Mouse (Mus musculus) hindbrain, embryonic 15.5 days (tissue): Measurements from ENCODE around the gene Gm20388. TPM values are rescaled to one million over a fixed set of nuclear protein-coding genes. Genes with fewer than 3 reads are reported as not detected.
A peak's percentile ranks its signal among the peaks of the same experiment; 100 is the strongest.

ENCODE experiments used
- ATAC-seq: fragments of 200-750 bp; cut with Nextera tagmentation; 2 replicates; pipeline ENCODE4 v1.8.0; 2017; ENCODE audit warnings: low read depth, moderate number of reproducible peaks, moderate TSS enrichment; ENCODE audit not compliant: low FRiP score
- H3K27ac ChIP-seq: fragments of 300-500 bp; sonication (generic); replicated peaks from 2 replicates; pipeline ENCODE4 v1.5.1; 2015; ENCODE audit warnings: mild to moderate bottlenecking, inconsistent platforms
- H3K27me3 ChIP-seq: fragments of 300-500 bp; sonication (generic); 2 replicates; pipeline ENCODE4 v1.6.1; 2015; ENCODE audit warnings: control low read depth, inconsistent platforms
- H3K36me3 ChIP-seq: fragments of 300-500 bp; sonication (generic); 2 replicates; pipeline ENCODE4 v1.6.1; 2015; ENCODE audit warnings: control low read depth, inconsistent platforms
- H3K4me1 ChIP-seq: fragments of 300-500 bp; sonication (generic); replicated peaks from 2 replicates; pipeline ENCODE4 v1.6.1; 2015; ENCODE audit warnings: control low read depth, inconsistent platforms
- H3K4me2 ChIP-seq: fragments of 300-500 bp; sonication (generic); 2 replicates; pipeline ENCODE4 v1.6.1; 2015; ENCODE audit warnings: moderate library complexity, mild to moderate bottlenecking, inconsistent platforms
- H3K4me3 ChIP-seq: fragments of 300-500 bp; sonication (generic); 2 replicates; pipeline ENCODE4 v1.5.1; 2015; ENCODE audit warnings: mild to moderate bottlenecking, inconsistent platforms
- H3K9ac ChIP-seq: fragments of 300-500 bp; sonication (generic); 2 replicates; pipeline ENCODE4 v1.6.1; 2015; ENCODE audit warnings: inconsistent platforms
- H3K9me3 ChIP-seq: fragments of 300-500 bp; sonication (generic); 2 replicates; pipeline ENCODE4 v1.6.1; 2016; ENCODE audit warnings: control low read depth, inconsistent platforms
- WGBS: fragments of 180-500 bp; shearing (Covaris S2); methylation state at CpG from one replicate; pipeline ENCODE4 v1.1.7; 2015; 5-methylcytosine and 5-hydroxymethylcytosine counted together
- polyA plus RNA-seq: library from polyadenylated mRNA; unstranded; fragments of >200 nt; fragmentation: Nextera tagmentation; extraction: Ambion mirVana; gene quantifications from 2 replicates; pipeline ENCODE4 v1.2.1, GENCODE M21; 2015

The Gm20388 gene
- polyA plus RNA-seq, 1 experiment from 2014 or later = 5.4 TPM

DNA sequence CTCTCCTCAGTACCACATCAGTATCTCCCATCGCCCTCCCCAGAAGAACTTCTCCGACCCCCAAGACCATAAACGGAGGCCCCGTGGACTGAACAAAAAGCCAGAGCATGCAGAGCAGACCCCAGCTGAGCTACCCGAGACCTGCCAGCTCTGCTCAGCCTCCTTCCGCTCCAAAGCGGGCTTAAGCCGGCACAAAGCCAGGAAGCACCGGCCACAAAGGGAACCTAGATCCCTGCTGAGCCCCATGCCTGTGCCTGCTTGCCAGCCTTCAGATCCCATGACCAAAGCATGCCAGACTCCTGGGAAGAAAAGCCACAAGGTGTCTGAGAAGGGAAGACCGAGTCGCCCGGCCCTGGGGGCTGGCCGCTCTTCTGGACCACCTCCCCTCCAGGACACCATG is 2356.2 kb downstream of the Gm20388 start:
- no peaks in the 10 kb centered on the region for H3K9me3 ChIP-seq
- H3K9ac ChIP-seq = no peak overlapping the region
- no peak overlapping the region for H3K4me2 ChIP-seq
- H3K27me3 ChIP-seq = peaks cover 10% of the 10 kb centered on the region
- H3K4me1 ChIP-seq = peaks cover 24% of the 10 kb centered on the region
- WGBS = 34% methylated on average over 13 of the region's 13 CpGs
- no peak for ATAC-seq
- H3K36me3 ChIP-seq = no peaks in the 10 kb centered on the region
- H3K4me3 ChIP-seq = no peak overlapping the region
- H3K27ac ChIP-seq = no peak overlapping the region

DNA sequence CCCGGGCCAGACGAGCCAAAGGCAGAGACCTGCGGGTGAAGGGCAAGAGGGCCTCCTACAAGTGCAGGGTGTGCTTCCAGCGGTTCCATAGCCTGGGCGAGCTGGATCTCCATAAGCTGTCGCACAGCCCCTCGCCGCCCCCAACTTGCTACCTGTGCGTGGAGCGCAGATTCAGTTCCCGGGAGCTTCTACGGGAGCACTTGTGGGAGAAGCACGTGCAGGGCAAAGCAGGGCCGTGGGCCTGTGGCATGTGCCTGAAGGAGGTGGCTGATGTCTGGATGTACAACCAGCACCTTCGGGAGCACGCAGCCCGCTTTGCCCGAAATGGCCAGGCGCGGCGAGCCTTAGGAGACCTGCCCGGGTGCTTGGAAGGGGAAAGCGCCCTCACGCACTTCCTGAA is 2358.2 kb downstream of the Gm20388 start:
- 57% methylated on average over 24 of the region's 24 CpGs for WGBS
- H3K36me3 ChIP-seq = no peaks in the 10 kb centered on the region
- peak overlapping the region; percentile 38 for H3K4me3 ChIP-seq
- peaks cover 7% of the 10 kb centered on the region for H3K27me3 ChIP-seq
- no peaks in the 10 kb centered on the region for H3K9me3 ChIP-seq
- peaks cover 24% of the 10 kb centered on the region for H3K4me1 ChIP-seq
- H3K9ac ChIP-seq = peak overlapping the region; percentile 44
- H3K4me2 ChIP-seq = peak overlapping the region; percentile 71
- no peak for ATAC-seq
- no peak overlapping the region; the same call in 1 of the 2 replicates for H3K27ac ChIP-seq

DNA sequence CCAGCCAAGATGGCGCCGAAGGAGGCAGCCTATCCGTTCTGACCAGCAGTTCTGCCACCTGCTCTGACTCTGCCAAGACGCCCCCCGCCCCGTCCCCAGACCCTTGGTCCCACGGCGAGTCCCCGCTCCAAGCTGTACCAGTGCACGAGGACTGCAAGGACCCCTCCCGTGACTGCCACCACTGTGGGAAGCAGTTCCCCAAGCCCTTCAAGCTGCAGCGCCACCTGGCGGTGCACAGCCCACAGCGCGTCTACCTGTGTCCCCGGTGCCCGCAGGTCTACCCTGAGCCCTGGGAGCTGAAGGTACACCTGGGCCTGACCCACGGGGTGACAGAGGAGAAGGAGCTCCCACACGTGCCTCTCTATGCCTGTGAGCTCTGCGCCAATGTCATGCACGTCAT is 2358.8 kb downstream of the Gm20388 start:
- peak overlapping the region; percentile 38 for H3K4me3 ChIP-seq
- H3K9me3 ChIP-seq = no peaks in the 10 kb centered on the region
- H3K4me2 ChIP-seq = peak overlapping the region; percentile 71
- ATAC-seq = peak; percentile 58
- H3K9ac ChIP-seq = peak overlapping the region; percentile 44
- no peak overlapping the region; the same call in 1 of the 2 replicates for H3K27ac ChIP-seq
- H3K27me3 ChIP-seq = peaks cover 7% of the 10 kb centered on the region
- 4% methylated on average over 21 of the region's 21 CpGs for WGBS
- peaks cover 22% of the 10 kb centered on the region for H3K4me1 ChIP-seq
- H3K36me3 ChIP-seq = no peaks in the 10 kb centered on the region

DNA sequence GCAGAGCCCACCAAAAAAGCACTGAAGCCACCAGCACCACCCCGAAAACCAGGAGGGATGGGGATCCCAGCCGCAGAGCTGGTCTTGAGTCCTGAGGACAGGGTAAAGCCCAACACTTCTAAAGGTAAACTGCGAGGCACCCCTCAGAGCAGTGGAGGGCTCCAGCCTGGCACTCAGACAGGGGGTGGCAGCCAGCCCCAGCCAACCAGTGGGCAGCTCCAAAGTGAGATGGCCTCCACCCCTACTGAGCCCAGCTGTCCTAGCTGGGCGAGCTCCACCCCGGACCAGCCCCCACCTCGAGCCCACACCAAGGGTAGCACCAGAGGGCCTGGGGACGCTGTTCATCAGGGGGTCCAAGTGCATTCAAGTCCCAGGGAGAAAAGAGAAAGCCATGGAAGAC is 2359.9 kb downstream of the Gm20388 start:
- no peak for ATAC-seq
- WGBS = 62% methylated on average over 7 of the region's 7 CpGs
- H3K27ac ChIP-seq = no peak overlapping the region
- H3K4me3 ChIP-seq = no peak overlapping the region
- no peak overlapping the region for H3K4me2 ChIP-seq
- no peaks in the 10 kb centered on the region for H3K9me3 ChIP-seq
- H3K27me3 ChIP-seq = peaks cover 7% of the 10 kb centered on the region
- H3K36me3 ChIP-seq = no peaks in the 10 kb centered on the region
- H3K9ac ChIP-seq = no peak overlapping the region
- H3K4me1 ChIP-seq = peaks cover 19% of the 10 kb centered on the region

DNA sequence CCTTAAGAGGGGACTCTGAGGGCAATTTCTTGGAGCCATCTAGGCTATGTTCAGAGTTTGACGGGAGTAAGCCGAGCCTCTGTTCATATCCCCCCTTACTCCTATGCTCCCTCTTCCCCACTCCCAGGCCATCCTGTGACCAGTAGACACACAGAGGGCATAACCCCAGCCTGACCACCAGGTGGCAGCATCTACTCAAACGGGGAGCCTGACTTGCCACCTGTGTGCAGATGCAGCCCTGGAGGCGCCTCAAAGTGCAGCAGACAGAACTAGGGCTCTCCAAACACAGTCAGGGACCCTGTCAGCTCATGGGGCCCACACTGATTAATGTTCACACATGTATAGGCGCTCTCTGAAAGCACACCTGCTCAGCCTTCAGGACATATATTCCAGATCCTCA is 2362.5 kb downstream of the Gm20388 start:
- peak; percentile 36; the same call in 1 of the 2 replicates for ATAC-seq

DNA sequence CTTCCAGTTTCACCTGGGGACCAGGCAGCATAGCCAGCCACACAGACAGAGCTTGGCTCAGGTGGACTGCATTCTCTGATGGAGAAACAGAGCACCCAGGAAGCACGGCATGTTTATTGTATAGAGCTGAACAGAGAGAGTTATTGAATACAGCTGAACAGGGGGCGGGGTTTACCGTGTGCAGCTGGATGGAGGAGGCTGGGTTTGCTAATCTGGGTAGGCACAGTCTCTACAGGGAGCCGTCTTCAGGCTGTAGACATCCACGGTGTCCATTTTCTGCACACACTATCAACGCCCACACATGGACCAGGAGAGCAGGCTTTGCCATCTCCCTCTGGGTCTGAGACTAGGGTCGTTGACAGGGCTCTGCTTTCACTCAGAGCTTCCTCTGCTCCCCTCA is 2363.2 kb downstream of the Gm20388 start:
- no peak overlapping the region for H3K9ac ChIP-seq
- no peaks in the 10 kb centered on the region for H3K36me3 ChIP-seq
- H3K9me3 ChIP-seq = no peaks in the 10 kb centered on the region
- 54% methylated on average over 7 of the region's 7 CpGs for WGBS
- no peak overlapping the region for H3K4me3 ChIP-seq
- ATAC-seq = no peak
- no peak overlapping the region for H3K27ac ChIP-seq
- H3K27me3 ChIP-seq = peaks cover 7% of the 10 kb centered on the region
- peaks cover 12% of the 10 kb centered on the region for H3K4me1 ChIP-seq
- H3K4me2 ChIP-seq = no peak overlapping the region

More for the DNA sequence above, 2362.5 kb downstream of the Gm20388 start:
- peaks cover 7% of the 10 kb centered on the region for H3K27me3 ChIP-seq
- H3K9me3 ChIP-seq = no peaks in the 10 kb centered on the region
- peaks cover 15% of the 10 kb centered on the region for H3K4me1 ChIP-seq
- H3K4me2 ChIP-seq = no peak overlapping the region
- WGBS = 11% methylated on average over 5 of the region's 5 CpGs
- no peak overlapping the region for H3K27ac ChIP-seq
- no peak overlapping the region for H3K4me3 ChIP-seq
- H3K36me3 ChIP-seq = no peaks in the 10 kb centered on the region
- H3K9ac ChIP-seq = no peak overlapping the region

DNA sequence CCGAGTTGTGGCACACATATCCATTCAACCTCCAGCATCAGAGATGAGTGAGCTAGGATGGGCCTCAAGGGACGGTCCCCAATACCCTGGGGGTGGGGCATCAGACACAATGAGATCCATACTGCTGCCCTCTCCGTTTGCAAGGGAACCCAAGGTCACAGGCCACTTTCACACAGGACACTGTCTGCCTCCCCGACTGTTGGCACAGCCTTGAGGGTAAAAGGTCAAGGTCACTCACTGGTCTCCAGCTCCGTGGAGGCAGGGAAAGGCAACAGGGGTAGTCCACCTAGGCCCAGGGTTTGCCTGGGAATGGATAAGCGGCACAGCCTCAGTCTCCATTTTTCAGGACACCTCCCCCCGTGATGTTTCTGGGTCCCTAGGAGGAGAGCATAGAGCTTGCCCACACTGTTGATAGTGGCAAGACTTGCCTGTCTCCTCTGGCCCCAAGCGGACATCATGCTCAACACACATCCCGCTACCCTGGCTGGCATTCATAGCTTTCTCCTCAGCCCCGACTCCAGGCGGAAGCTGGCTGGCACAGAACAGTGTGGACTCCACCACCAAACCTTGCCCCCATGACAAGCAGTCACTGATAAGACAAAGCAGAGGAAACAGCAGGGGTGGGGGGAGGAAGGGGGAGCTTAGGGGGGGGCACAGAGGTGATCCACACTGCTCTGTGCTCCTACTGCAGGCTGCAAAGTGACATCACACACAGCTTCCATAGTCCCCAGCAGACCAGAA is 2364.2 kb downstream of the Gm20388 start:
- Histone ChIP-seq H3K27ac (no peak overlapping the region), H3K9ac (no peak overlapping the region), H3K4me1 (0 out of 2 replicates have a peak, but pooled peaks cover 2% of the 10 kb centered on the region), H3K4me2 (no peak overlapping the region), H3K4me3 (no peak overlapping the region), H3K9me3 (no peaks in the 10 kb centered on the region), H3K27me3 (peaks cover 7% of the 10 kb centered on the region), H3K36me3 (no peaks in the 10 kb centered on the region)
- 77% methylated on average over 11 of the region's 11 CpGs for WGBS
- no peak for ATAC-seq

DNA sequence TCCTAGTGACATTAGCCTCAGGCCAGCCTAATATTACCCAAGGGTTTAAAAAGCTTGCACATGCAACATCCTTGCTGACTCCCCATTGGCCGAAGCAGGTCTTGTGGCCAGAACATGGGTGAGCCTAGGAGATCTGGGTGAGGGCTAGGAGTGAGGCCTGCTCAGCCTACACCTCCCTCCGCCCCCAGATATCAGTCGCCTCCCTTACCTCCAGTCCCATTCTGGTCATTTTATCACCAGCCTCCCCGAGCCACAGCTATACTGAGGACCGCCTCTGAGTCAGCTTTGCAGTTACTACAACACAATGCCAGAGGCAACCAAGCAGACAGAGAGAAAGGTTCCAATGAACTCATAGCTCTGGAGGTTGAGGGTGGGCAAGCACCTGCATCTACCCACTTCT is 2365.7 kb downstream of the Gm20388 start:
- Histone ChIP-seq H3K9ac (no peak overlapping the region), H3K9me3 (no peaks in the 10 kb centered on the region), H3K4me1 (0 out of 2 replicates have a peak, but pooled peaks cover 6% of the 10 kb centered on the region), H3K4me2 (no peak overlapping the region), H3K27me3 (no peaks in the 10 kb centered on the region), H3K36me3 (no peaks in the 10 kb centered on the region), H3K4me3 (no peak overlapping the region), H3K27ac (no peak overlapping the region)
- 93% methylated on average over 5 of the region's 5 CpGs for WGBS
- no peak for ATAC-seq

DNA sequence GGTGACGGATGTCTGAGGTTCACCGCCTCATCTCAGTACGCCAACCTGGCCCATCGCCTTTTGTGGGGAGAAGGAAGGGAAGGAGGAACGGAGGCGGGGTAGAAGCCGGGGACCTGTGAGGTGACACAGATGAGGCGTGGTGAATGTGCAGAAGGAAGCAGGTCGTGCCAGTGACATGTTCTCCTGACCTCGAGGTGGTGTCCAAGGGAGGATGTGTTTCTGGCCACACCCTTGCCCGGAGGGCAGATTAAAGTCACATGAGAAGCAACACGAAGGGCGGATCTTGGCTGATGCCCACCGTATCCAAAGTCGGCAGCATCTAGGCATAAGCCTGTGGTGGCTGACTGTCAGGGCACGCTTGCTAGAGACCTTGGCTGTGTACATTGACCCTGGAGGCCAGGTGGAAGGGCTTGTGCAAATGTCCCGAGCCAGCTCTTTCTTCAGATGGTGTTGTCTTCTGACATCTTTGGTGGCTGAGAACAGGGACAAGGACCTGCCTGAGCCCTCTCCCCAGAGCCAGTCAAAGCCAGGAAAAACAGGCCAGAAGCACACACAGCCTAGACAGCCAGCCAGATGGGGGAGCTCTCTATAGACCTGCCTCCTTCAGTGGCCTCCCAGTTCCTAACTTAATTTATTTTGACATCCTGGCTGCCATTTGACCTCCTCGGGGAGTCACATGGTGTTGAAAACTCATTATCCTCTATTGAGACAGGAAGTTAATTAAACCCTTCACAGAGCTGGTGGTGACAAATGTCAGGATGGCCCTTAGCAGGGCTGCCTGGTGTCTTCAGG is 2366.8 kb downstream of the Gm20388 start:
- Histone ChIP-seq H3K27me3 (no peaks in the 10 kb centered on the region), H3K9ac (no peak overlapping the region), H3K27ac (no peak overlapping the region), H3K4me1 (peaks cover 6% of the 10 kb centered on the region; the same call in 1 of the 2 replicates), H3K36me3 (no peaks in the 10 kb centered on the region), H3K4me3 (no peak overlapping the region), H3K9me3 (no peaks in the 10 kb centered on the region), H3K4me2 (no peak overlapping the region)
- 73% methylated on average over 18 of the region's 18 CpGs for WGBS
- no peak for ATAC-seq

DNA sequence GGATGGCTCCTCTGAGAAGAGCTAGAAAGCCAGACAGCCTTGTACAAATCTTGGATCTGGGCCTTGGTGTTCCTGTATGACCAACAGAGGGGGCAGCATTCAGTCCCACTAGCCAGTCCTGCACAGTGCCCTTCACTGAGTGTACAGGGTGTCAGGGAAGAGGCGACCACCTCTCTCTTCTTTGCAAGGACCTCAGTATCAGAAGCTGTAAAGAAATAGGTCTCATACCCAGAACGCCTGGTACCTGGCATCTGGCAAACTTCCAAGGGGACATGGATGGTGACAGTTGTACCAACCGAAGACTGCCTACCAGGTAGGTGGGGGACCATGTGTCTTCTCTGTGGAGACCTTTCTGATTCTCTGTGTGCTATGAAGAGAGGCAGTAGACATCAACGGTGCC is 2369.5 kb downstream of the Gm20388 start:
- peaks cover 33% of the 10 kb centered on the region for H3K4me1 ChIP-seq
- H3K9ac ChIP-seq = no peak overlapping the region
- ATAC-seq = no peak
- no peak overlapping the region for H3K27ac ChIP-seq
- no peaks in the 10 kb centered on the region for H3K36me3 ChIP-seq
- no peak overlapping the region for H3K4me2 ChIP-seq
- H3K9me3 ChIP-seq = no peaks in the 10 kb centered on the region
- H3K27me3 ChIP-seq = peaks cover 4% of the 10 kb centered on the region; the same call in 1 of the 2 replicates
- 76% methylated on average over 4 of the region's 4 CpGs for WGBS
- H3K4me3 ChIP-seq = no peak overlapping the region

DNA sequence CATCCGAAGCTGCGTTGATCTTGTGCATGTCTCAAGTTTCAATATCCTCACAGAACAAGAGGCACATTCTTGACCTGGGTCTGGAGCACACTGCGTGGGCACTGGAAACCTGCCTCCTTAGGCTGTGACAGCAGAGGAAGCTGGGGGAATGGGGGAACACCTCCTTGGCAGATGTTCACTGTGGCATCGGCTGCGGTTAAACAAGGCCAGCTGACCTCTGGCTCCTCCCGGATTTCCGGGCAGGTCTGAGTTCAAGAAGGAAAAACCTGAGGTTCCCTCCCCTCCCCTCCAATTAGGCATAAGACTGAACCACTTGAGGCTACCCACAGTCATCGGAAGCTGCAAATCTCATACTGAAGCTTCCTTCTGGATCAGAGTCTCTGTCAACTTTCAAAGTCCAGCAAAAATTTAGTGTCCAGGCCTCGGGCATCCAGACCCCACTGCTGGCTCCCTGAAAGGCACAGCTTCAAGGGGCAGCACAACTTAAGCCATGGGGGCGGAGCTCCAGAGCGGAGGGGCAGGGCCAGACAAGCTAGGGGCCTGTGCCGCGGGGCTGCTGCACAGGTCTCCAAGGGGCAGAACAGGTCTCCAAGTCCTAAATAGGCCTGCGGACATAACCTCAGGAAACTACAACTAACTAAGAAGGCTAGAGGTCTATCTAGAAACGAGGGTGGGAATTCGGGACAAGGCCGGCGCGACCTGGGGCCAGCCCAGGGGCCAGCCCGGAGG is 2370.1 kb downstream of the Gm20388 start:
- WGBS = 14% methylated on average over 20 of the region's 20 CpGs
- Histone ChIP-seq H3K4me2 (peak overlapping the region; percentile 97), H3K27me3 (peaks cover 7% of the 10 kb centered on the region; the same call in 1 of the 2 replicates), H3K27ac (no peak overlapping the region; the same call in 1 of the 2 replicates), H3K9ac (no peak overlapping the region), H3K36me3 (no peaks in the 10 kb centered on the region), H3K4me1 (peaks cover 36% of the 10 kb centered on the region), H3K9me3 (no peaks in the 10 kb centered on the region), H3K4me3 (peak overlapping the region; percentile 61)
- peak; percentile 17 for ATAC-seq
